Mouse (Mus musculus): Measurements from ENCODE around the gene Mgll.

The Mgll gene

GRCm38 (mm10) chr6:88743601-88744291 is 19.5 kb downstream of the Mgll start:
- DNase-seq (ENCODE audit: low read depth, low spot score): no peak

- DNase-seq (ENCODE audit: low read depth, low spot score): no peak
These were observed 20.8 kb downstream of the Mgll start for GRCm38 (mm10) chr6:88745027-88745426.

GRCm38 (mm10) chr6:88746271-88746670 is 22.1 kb downstream of the Mgll start:
- DNase-seq (ENCODE audit: low read depth, low spot score): no peak

- no peak for DNase-seq (ENCODE audit: low read depth, low spot score)
These were observed 23.3 kb downstream of the Mgll start for GRCm38 (mm10) chr6:88747296-88748040.

GRCm38 (mm10) chr6:88750884-88751283 is 26.7 kb downstream of the Mgll start:
- DNase-seq (ENCODE audit: low read depth, low spot score): no peak

- no peak for DNase-seq (ENCODE audit: low read depth, low spot score)
These were observed 28.6 kb downstream of the Mgll start for GRCm38 (mm10) chr6:88752711-88753219.

GRCm38 (mm10) chr6:88753578-88753977 is 29.4 kb downstream of the Mgll start:
- DNase-seq (ENCODE audit: low read depth, low spot score): no peak

- no peak for DNase-seq (ENCODE audit: low read depth, low spot score)
These were observed 32.8 kb downstream of the Mgll start for GRCm38 (mm10) chr6:88756992-88757391.

GRCm38 (mm10) chr6:88758074-88758473 is 33.9 kb downstream of the Mgll start:
- no peak for DNase-seq (ENCODE audit: low read depth, low spot score)

- DNase-seq (ENCODE audit: low read depth, low spot score): no peak
These were observed 34.6 kb downstream of the Mgll start for GRCm38 (mm10) chr6:88758568-88759522.

GRCm38 (mm10) chr6:88759793-88760453 is 35.7 kb downstream of the Mgll start:
- DNase-seq (ENCODE audit: low read depth, low spot score): no peak

- DNase-seq (ENCODE audit: low read depth, low spot score): no peak
These were observed 36.9 kb downstream of the Mgll start for GRCm38 (mm10) chr6:88760935-88761635.

- DNase-seq (ENCODE audit: low read depth, low spot score): no peak
These were observed 37.6 kb downstream of the Mgll start for GRCm38 (mm10) chr6:88761684-88762439.

- DNase-seq (ENCODE audit: low read depth, low spot score): no peak
These were observed 38.4 kb downstream of the Mgll start for GRCm38 (mm10) chr6:88762440-88763196.

GRCm38 (mm10) chr6:88763518-88764077 is 39.4 kb downstream of the Mgll start:
- no peak for DNase-seq (ENCODE audit: low read depth, low spot score)

- DNase-seq (ENCODE audit: low read depth, low spot score): no peak
These were observed 40.1 kb downstream of the Mgll start for GRCm38 (mm10) chr6:88764281-88764680.

- no peak for DNase-seq (ENCODE audit: low read depth, low spot score)
These were observed 43.5 kb downstream of the Mgll start for GRCm38 (mm10) chr6:88767740-88768139.

GRCm38 (mm10) chr6:88769723-88770122 is 45.5 kb downstream of the Mgll start:
- DNase-seq (ENCODE audit: low read depth, low spot score): no peak

Data from embryo, embryonic 11.5 days (tissue).